Mouse (Mus musculus) cerebellum, adult 9-10 months (tissue): Measurements from ENCODE around the gene Morn4.
"Not testable (repeated sequence)": the region's sequence is repeated elsewhere in the genome, so short reads cannot be mapped to it uniquely, and the experiment has no call there.

Experiments used
- DNase-seq: peaks from one replicate; pipeline ENCODE4 v3.0.0; 2022

The Morn4 gene

GRCm38 (mm10) chr19:42081613-42082012 lies 4.5 kb downstream of the Morn4 start:
- DNase-seq, result not testable (repeated sequence)

DNA sequence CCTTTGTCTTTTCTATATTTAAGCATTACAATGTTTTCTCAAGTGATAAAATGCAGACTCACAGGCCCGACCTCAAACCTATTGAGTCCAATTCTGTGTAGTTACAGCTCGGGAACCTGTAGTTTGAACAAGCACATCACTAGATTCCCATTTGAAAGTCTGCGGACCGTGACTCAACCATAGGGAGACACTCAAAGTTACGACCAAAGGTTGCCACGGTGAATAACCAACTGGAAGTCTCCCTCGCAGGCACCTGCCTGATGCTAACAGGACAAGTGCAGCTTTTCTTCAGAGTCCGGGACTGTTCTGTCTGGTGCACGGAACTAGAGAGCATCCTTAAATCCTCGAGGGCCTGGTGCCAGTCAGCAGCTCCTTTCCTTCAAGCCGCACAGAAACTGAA lies 5.7 kb downstream of the Morn4 start:
- no peak for DNase-seq

DNA sequence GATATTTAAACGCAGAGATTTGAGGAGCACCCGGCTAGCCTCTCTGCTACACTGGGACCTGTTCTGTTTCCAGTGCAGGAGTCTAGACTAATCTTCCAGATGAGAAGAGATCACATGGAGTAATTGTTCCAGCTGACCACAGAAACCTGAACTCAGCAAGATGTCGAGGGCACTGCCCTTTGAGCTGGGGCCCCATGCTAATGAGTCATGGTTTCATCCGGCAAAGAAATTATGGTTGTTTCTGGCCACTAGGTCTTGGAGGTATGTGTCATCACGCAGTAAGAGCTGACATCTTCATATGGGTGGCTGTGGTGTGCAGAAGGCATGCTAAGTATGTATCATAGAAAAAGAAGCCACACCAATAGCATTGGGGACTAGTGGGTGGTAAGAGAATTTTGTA lies 6.2 kb downstream of the Morn4 start:
- DNase-seq, result no peak

- no peak for DNase-seq
Observed at GRCm38 (mm10) chr19:42079006-42079405, 7.2 kb downstream of the Morn4 start.

DNA sequence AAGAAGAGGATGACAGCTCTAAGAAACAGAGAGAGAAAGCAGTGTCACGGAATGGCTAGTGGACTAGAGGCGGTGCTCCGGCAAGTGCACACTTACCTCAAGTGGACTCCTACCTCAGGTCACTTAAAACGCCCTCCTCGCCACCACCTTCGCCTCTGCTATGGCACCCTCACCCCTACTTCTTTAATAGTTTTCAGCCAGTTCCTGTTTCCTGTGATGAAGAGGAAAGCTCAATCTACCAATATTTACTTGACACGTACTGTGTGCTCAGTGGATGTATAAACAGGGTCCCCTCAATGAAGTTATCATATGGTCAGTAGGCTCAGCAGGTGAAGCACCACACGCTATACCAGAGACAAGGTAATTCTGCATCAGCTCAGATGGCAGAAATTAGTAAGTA lies 7.6 kb downstream of the Morn4 start:
- DNase-seq, result no peak

DNA sequence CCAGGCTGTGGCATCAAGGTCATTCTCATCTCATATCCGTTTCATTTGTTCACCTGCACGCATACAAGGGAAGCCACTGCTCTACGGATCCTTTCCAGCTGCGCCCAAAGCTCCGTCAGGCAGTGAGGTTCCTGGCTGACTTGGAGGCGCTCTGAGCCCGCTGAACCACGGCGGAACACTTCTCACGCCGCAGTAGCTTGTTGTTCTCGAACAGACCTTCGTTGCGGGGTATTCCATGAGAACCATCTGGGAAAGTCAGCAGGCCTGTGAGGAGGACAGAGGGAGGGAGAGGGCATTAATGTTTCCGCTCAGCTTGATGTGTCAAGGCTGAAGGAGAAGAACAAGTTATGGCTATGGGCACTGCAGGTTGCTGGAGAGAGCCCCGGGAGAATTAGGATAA lies 10.2 kb downstream of the Morn4 start:
- DNase-seq, result no peak

DNA sequence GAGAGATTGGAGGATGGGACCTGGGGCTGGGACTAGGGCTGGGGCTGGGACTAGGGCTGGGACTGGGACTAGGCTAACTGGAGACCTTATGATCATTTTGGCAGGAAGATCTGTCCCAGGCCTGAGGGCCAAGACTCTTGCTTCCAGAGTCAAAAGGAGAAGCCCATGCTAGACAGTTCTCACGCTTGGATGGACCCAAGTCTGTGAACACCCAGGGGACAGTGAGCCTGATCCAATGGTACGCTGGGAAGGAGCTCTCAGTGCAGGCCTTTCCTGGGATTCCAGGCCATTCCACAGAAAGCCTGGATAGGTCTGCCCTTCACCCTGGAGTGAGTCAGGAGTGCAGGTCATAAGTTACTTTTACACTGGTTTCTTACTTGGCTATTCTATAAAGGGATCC lies 11.1 kb downstream of the Morn4 start:
- DNase-seq, result no peak

GRCm38 (mm10) chr19:42072802-42073201 lies 13.4 kb downstream of the Morn4 start:
- no peak for DNase-seq

GRCm38 (mm10) chr19:42071886-42072608 lies 14.1 kb downstream of the Morn4 start:
- no peak for DNase-seq

DNA sequence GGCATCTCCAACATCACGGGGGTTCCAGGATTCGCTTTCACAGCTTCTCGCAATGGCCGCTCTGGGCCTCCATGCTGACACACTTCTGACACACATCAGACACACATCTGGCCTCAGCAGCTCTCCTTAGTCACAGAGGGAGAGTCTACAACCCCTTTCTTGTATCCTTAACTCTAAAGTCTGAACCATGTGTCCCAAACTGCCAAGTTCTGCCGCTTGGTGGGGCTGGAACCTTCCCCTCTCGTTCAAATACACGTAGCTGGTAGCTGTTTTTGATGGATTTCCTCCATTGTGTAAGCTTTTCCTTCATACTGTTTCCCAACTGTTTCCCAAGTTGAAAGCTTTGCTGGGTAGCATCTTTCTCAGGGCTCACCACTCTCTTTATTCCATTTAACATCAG lies 14.9 kb downstream of the Morn4 start:
- DNase-seq, result no peak

GRCm38 (mm10) chr19:42069241-42069525 lies 17.0 kb downstream of the Morn4 start:
- DNase-seq, result peak; percentile 54

GRCm38 (mm10) chr19:42068441-42069240 lies 17.5 kb downstream of the Morn4 start:
- DNase-seq, result no peak

GRCm38 (mm10) chr19:42061443-42061842 lies 24.7 kb downstream of the Morn4 start:
- DNase-seq, result no peak

- DNase-seq, result no peak
Observed at GRCm38 (mm10) chr19:42058426-42058825, 27.7 kb downstream of the Morn4 start.

DNA sequence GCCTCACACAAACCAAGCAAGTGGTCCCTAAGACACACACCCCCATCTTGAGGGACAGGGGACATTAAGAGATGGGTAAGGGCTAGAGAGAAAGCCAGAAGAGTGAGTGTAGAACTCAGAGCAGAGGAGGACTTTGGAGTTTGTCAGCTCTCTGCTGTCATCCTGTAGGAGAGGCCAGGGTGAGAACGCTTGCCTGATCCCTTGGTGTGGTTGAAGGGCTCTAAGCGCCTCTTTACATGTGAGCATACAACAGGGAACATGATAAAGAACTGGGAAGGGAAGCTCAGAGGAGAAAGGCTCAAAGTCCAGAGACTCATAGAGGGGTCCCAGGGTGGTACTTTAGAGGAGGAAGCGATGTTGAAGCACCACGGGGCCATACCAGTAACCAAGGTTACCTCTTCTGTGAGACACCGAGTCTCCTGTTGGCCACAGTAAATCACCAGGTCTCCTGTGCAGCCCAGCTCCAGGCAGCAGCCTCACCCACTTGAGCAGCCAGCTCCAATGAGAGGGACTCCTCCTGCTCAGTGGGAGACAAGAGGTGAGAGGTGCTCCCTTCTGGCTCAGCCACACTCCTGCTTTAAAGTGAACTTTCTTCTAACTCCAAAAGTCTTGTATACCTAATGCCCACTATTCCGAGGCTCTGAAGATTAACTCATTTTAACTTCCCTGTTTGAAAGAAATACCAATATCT lies 29.3 kb downstream of the Morn4 start:
- no peak for DNase-seq

- no peak for DNase-seq
Observed at GRCm38 (mm10) chr19:42055881-42056280, 30.3 kb downstream of the Morn4 start.

- no peak for DNase-seq
Observed at GRCm38 (mm10) chr19:42054255-42054654, 31.9 kb downstream of the Morn4 start.

DNA sequence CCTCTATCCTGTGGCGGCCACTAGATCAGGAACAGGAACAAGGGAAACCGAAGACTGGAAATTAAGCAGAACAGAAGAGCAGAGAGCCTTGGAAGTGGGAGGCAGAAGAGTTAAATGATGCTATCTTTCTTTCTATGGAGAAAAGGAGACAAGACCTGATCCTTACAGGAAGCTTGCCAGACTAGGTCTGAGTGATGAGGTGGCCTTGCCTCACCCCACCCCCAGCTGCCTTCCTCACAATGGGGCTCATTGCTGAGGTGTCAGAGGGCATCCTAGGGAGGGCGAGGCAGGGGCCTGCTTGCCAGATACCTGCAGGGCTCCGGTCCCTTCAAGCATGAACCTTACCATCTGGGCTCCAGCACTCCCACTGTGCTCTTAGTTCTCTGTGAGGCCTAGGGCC lies 34.2 kb downstream of the Morn4 start, which contains the start of gene 4933411K16Rik:
Gene 4933411K16Rik, plus strand, starts transcription at position 301 of the 400 bp plus-strand sequence.
- DNase-seq, result no peak

- DNase-seq, result no peak
Observed at GRCm38 (mm10) chr19:42051351-42051750, 34.8 kb downstream of the Morn4 start.

- DNase-seq, result no peak
Observed at GRCm38 (mm10) chr19:42050251-42050650, 35.9 kb downstream of the Morn4 start.

- peak; percentile 61 for DNase-seq
Observed at GRCm38 (mm10) chr19:42045269-42046102, 40.7 kb downstream of the Morn4 start, which contains the start of gene Hoga1. Gene Hoga1 (plus strand): TSS chr19:42045610.

- DNase-seq, result no peak
Observed at GRCm38 (mm10) chr19:42043988-42044387, 42.2 kb downstream of the Morn4 start.

DNA sequence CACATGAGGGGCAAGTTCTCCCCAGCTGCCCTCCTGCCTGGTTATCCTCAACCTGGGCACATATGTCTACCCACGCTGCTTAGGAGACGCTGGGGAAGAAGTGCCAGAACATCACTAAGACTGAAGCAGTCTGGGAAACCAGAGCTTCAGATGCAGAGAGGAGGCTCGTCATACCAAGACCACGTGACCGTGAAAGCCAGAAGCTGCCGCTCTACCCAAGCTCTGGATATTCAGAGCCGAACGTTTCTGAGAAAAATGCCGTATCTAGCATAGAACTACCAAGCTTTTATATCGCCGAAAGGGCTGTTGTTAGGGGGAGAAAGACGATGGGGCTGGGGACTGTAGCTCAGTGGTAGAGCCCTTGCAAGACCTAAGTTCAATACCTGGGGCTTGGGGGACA lies 47.8 kb downstream of the Morn4 start:
- no peak for DNase-seq
